Mouse (Mus musculus) heart, embryonic 12.5 days (tissue): ENCODE results near the gene Nbl1. TPM values are rescaled to one million over a fixed set of nuclear protein-coding genes. Genes with fewer than 3 reads are reported as not detected.

ENCODE experiments used
- ATAC-seq: fragments of 200-750 bp; cut with Nextera tagmentation; 2 replicates; pipeline ENCODE4 v1.8.0; 2017; ENCODE audit warnings: moderate TSS enrichment, moderate library complexity; ENCODE audit not compliant: insufficient number of reproducible peaks, low FRiP score
- H3K27ac ChIP-seq: fragments of 300-500 bp; sonication (generic); 2 replicates; pipeline ENCODE4 v1.5.1; 2016; ENCODE audit warnings: mild to moderate bottlenecking, moderate library complexity; ENCODE audit not compliant: poor library complexity, severe bottlenecking
- H3K27me3 ChIP-seq: fragments of 300-500 bp; sonication (generic); replicated peaks from 2 replicates; pipeline ENCODE4 v1.6.1; 2016; ENCODE audit warnings: mild to moderate bottlenecking, moderate library complexity
- H3K36me3 ChIP-seq: fragments of 300-500 bp; sonication (generic); 2 replicates; pipeline ENCODE4 v1.6.1; 2016; ENCODE audit warnings: mild to moderate bottlenecking, moderate library complexity
- H3K4me1 ChIP-seq: fragments of 300-500 bp; sonication (generic); replicated peaks from 2 replicates; pipeline ENCODE4 v1.6.1; 2016; ENCODE audit warnings: mild to moderate bottlenecking
- H3K4me2 ChIP-seq: fragments of 300-500 bp; sonication (generic); 2 replicates; pipeline ENCODE4 v1.6.1; 2016; ENCODE audit warnings: mild to moderate bottlenecking, moderate library complexity
- H3K4me3 ChIP-seq: fragments of 300-500 bp; sonication (generic); 2 replicates; pipeline ENCODE4 v1.5.1; 2016; ENCODE audit warnings: mild to moderate bottlenecking
- H3K9ac ChIP-seq: fragments of 300-500 bp; sonication (generic); 2 replicates; pipeline ENCODE4 v1.6.1; 2016; ENCODE audit warnings: mild to moderate bottlenecking, moderate library complexity
- H3K9me3 ChIP-seq: fragments of 300-500 bp; sonication (generic); replicated peaks from 2 replicates; pipeline ENCODE4 v1.6.1; 2016; ENCODE audit warnings: mild to moderate bottlenecking, moderate library complexity
- WGBS: fragments of 180-500 bp; shearing (Covaris S2); methylation state at CpG from one replicate; pipeline ENCODE4 v1.1.7; 2016; 5-methylcytosine and 5-hydroxymethylcytosine counted together
- polyA plus RNA-seq: library from polyadenylated mRNA; unstranded; fragments of >200 nt; fragmentation: Nextera tagmentation; extraction: Ambion mirVana; gene quantifications from 2 replicates; pipeline ENCODE4 v1.2.1, GENCODE M21; 2016

The Nbl1 gene
- polyA plus RNA-seq, 1 experiment from 2014 or later: 10.1 TPM

- H3K4me2 ChIP-seq: no peak overlapping the region
- peaks cover 12% of the 10 kb centered on the region for H3K36me3 ChIP-seq
- H3K9ac ChIP-seq: no peak overlapping the region
- H3K4me3 ChIP-seq: no peak overlapping the region
- H3K27me3 ChIP-seq: no peaks in the 10 kb centered on the region
- WGBS: 84% methylated on average over 6 of the region's 6 CpGs
- no peak for ATAC-seq
- no peak overlapping the region for H3K27ac ChIP-seq
- peaks cover 28% of the 10 kb centered on the region for H3K4me1 ChIP-seq
- peaks cover 9% of the 10 kb centered on the region for H3K9me3 ChIP-seq
Measured at GRCm38 (mm10) chr4:139124940-139125339, 32.1 kb upstream of the Nbl1 start.

DNA sequence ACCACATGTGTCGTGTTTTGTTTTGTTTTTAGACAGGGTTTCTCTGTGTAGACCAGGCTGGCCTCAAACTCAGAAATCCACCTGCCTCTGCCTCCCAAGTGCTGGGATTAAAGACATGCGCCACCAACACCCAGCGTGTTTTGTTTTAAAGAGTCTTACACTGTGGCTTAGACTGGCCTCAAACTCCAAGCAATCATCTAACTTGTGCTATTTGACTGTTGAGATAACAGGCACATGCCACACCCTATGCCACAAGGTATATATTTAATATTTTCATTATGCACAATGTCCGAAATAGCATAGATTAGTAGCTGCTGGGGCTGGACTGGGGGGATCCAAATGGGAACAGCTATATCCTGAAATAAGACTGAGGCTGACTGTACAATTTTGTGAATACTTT is 29.8 kb upstream of the Nbl1 start:
- Histone ChIP-seq H3K36me3 (peaks cover 12% of the 10 kb centered on the region), H3K9me3 (peaks cover 9% of the 10 kb centered on the region), H3K4me1 (peaks cover 29% of the 10 kb centered on the region), H3K4me3 (no peak overlapping the region), H3K27me3 (no peaks in the 10 kb centered on the region), H3K4me2 (no peak overlapping the region), H3K27ac (no peak overlapping the region), H3K9ac (no peak overlapping the region)
- 90% methylated on average over 4 of the region's 4 CpGs for WGBS
- no peak for ATAC-seq

- no peak overlapping the region for H3K9ac ChIP-seq
- WGBS: 75% methylated on average over 7 of the region's 7 CpGs
- no peak overlapping the region for H3K27ac ChIP-seq
- no peaks in the 10 kb centered on the region for H3K9me3 ChIP-seq
- no peak overlapping the region for H3K4me2 ChIP-seq
- H3K36me3 ChIP-seq: 0 out of 2 replicates have a peak, but pooled peaks cover 3% of the 10 kb centered on the region
- ATAC-seq: no peak
- H3K4me1 ChIP-seq: peaks cover 34% of the 10 kb centered on the region
- H3K27me3 ChIP-seq: no peaks in the 10 kb centered on the region
- H3K4me3 ChIP-seq: no peak overlapping the region
Measured at GRCm38 (mm10) chr4:139120998-139121397, 28.2 kb upstream of the Nbl1 start.

DNA sequence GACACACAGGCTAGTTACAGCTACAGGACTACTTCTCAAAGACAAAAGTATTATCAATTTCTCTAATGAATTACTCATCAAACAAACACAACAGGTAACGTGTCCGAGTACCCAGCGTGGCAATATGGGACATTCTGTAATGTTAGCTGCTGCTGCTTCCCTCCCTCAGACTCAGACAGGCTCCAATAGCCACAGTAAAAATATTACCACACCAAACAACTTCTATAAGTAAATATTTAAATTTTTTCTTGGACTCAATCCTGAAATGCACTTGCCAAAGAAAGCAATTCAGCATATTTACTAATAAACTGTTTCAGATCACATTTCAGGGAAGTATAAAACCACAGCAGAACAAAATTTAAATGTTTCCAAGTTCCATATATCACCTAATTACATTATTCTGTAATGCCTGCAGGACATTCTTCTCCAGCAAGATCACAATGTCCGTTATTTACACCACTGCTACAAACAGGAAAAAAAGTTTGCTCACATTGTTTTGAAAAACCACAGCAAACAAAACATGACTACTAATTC is 27.6 kb upstream of the Nbl1 start:
- no peak for ATAC-seq
- Histone ChIP-seq H3K27me3 (no peaks in the 10 kb centered on the region), H3K9me3 (no peaks in the 10 kb centered on the region), H3K4me1 (peaks cover 38% of the 10 kb centered on the region), H3K36me3 (0 out of 2 replicates have a peak, but pooled peaks cover 3% of the 10 kb centered on the region), H3K9ac (no peak overlapping the region), H3K27ac (no peak overlapping the region), H3K4me2 (no peak overlapping the region), H3K4me3 (no peak overlapping the region)
- WGBS: 83% methylated on average over 4 of the region's 4 CpGs

- H3K27me3 ChIP-seq: no peaks in the 10 kb centered on the region
- no peak overlapping the region for H3K27ac ChIP-seq
- WGBS: 82% methylated on average over 3 of the region's 3 CpGs
- no peak overlapping the region for H3K4me3 ChIP-seq
- no peak overlapping the region for H3K9ac ChIP-seq
- no peaks in the 10 kb centered on the region for H3K36me3 ChIP-seq
- H3K4me2 ChIP-seq: no peak overlapping the region
- ATAC-seq: no peak
- peaks cover 55% of the 10 kb centered on the region for H3K4me1 ChIP-seq
- no peaks in the 10 kb centered on the region for H3K9me3 ChIP-seq
Measured at GRCm38 (mm10) chr4:139116356-139117063, 23.7 kb upstream of the Nbl1 start.

DNA sequence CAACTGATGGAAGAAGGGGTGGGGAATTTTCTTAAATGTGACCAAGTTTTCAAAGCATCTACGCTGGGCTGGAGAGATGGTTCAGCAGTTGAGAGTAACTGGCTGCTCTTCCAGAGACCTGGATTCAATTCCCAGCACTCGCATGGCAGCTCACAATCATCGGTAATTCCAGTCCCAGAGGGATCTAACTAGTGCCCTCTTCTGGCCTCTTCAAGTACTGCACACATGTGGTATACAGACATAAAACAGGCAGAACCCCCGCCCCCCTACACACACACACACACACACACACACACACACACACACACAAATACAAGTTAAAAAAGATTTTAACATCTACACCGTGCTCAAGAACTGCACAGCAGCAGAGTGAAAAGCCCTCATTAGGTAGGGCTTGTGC is 22.9 kb upstream of the Nbl1 start:
- H3K9me3 ChIP-seq: no peaks in the 10 kb centered on the region
- H3K4me2 ChIP-seq: no peak overlapping the region
- H3K27me3 ChIP-seq: no peaks in the 10 kb centered on the region
- H3K4me3 ChIP-seq: no peak overlapping the region
- no peak overlapping the region for H3K9ac ChIP-seq
- WGBS: 86% methylated on average over 5 of the region's 5 CpGs
- ATAC-seq: no peak
- peaks cover 63% of the 10 kb centered on the region for H3K4me1 ChIP-seq
- H3K27ac ChIP-seq: no peak overlapping the region
- no peaks in the 10 kb centered on the region for H3K36me3 ChIP-seq

- WGBS: 71% methylated on average over 3 of the region's 3 CpGs
- no peak for ATAC-seq
- no peak overlapping the region for H3K9ac ChIP-seq
Measured at GRCm38 (mm10) chr4:139112482-139112881, 19.7 kb upstream of the Nbl1 start.

GRCm38 (mm10) chr4:139111421-139111820 is 18.6 kb upstream of the Nbl1 start:
- Histone ChIP-seq H3K27ac (no peak overlapping the region), H3K36me3 (no peaks in the 10 kb centered on the region; the same call in 1 of the 2 replicates), H3K4me2 (no peak overlapping the region), H3K4me1 (peaks cover 41% of the 10 kb centered on the region), H3K9me3 (no peaks in the 10 kb centered on the region), H3K4me3 (no peak overlapping the region), H3K9ac (no peak overlapping the region), H3K27me3 (no peaks in the 10 kb centered on the region)
- WGBS: 43% methylated on average over 3 of the region's 3 CpGs
- ATAC-seq: no peak

More at GRCm38 (mm10) chr4:139112482-139112881, 19.7 kb upstream of the Nbl1 start:
- no peaks in the 10 kb centered on the region for H3K9me3 ChIP-seq
- H3K4me2 ChIP-seq: no peak overlapping the region
- no peak overlapping the region for H3K4me3 ChIP-seq
- H3K27me3 ChIP-seq: no peaks in the 10 kb centered on the region
- H3K27ac ChIP-seq: no peak overlapping the region
- peaks cover 46% of the 10 kb centered on the region for H3K4me1 ChIP-seq
- no peaks in the 10 kb centered on the region for H3K36me3 ChIP-seq

- no peaks in the 10 kb centered on the region for H3K9me3 ChIP-seq
- ATAC-seq: no peak
- H3K9ac ChIP-seq: no peak overlapping the region
- no peak overlapping the region for H3K27ac ChIP-seq
- WGBS: 44% methylated on average over 3 of the region's 3 CpGs
- H3K4me2 ChIP-seq: no peak overlapping the region
- peaks cover 40% of the 10 kb centered on the region for H3K4me1 ChIP-seq
- H3K27me3 ChIP-seq: no peaks in the 10 kb centered on the region
- no peaks in the 10 kb centered on the region; the same call in 1 of the 2 replicates for H3K36me3 ChIP-seq
- H3K4me3 ChIP-seq: no peak overlapping the region
Measured at GRCm38 (mm10) chr4:139110858-139111257, 18.1 kb upstream of the Nbl1 start.

DNA sequence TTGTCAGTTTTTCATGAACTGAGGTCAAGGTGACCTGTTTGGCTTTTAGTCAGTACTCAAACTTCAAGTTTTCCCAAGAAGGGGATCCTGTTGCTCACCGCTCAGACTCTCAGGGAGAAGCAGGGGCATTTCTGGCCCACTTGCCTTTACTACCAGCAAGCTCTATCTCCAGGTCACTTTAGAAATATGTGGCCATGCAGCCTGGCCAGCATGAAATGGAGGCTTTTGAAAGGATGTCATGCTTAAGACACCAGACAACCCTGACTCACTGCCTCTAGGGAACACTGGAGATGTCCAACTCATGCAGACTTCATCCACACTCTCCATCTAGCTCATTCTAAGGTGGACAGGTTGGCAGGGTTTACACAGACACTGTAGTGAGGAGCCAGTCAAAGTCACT is 12.7 kb upstream of the Nbl1 start:
- no peak overlapping the region for H3K27ac ChIP-seq
- no peak overlapping the region for H3K4me2 ChIP-seq
- ATAC-seq: no peak
- no peaks in the 10 kb centered on the region for H3K27me3 ChIP-seq
- peaks cover 33% of the 10 kb centered on the region for H3K36me3 ChIP-seq
- WGBS: 84% methylated on average over 1 of the region's 1 CpGs
- peaks cover 3% of the 10 kb centered on the region for H3K4me1 ChIP-seq
- H3K4me3 ChIP-seq: no peak overlapping the region
- no peak overlapping the region for H3K9ac ChIP-seq
- no peaks in the 10 kb centered on the region for H3K9me3 ChIP-seq

- no peak overlapping the region for H3K27ac ChIP-seq
- no peak overlapping the region for H3K4me3 ChIP-seq
- no peaks in the 10 kb centered on the region for H3K9me3 ChIP-seq
- H3K27me3 ChIP-seq: no peaks in the 10 kb centered on the region
- H3K36me3 ChIP-seq: peaks cover 33% of the 10 kb centered on the region
- H3K9ac ChIP-seq: no peak overlapping the region
- no peaks in the 10 kb centered on the region for H3K4me1 ChIP-seq
- no peak for ATAC-seq
- H3K4me2 ChIP-seq: no peak overlapping the region
- 68% methylated on average over 6 of the region's 6 CpGs for WGBS
Measured at GRCm38 (mm10) chr4:139101546-139101945, 8.8 kb upstream of the Nbl1 start.

GRCm38 (mm10) chr4:139100326-139100725 is 7.5 kb upstream of the Nbl1 start:
- Histone ChIP-seq H3K4me3 (no peak overlapping the region), H3K4me1 (no peaks in the 10 kb centered on the region), H3K9me3 (no peaks in the 10 kb centered on the region), H3K27ac (no peak overlapping the region), H3K4me2 (no peak overlapping the region), H3K9ac (no peak overlapping the region), H3K36me3 (peaks cover 33% of the 10 kb centered on the region), H3K27me3 (no peaks in the 10 kb centered on the region)
- WGBS: 90% methylated on average over 8 of the region's 8 CpGs
- no peak for ATAC-seq
